Mouse (Mus musculus): ENCODE results near the gene Srsf1. TPM values are rescaled to one million over a fixed set of nuclear protein-coding genes. Genes with fewer than 3 reads are reported as not detected.

The Srsf1 gene
- polyA plus RNA-seq, 1 experiment from 2014 or later = 271 TPM

- Histone ChIP-seq H3K9ac (no peak overlapping the region), H3K4me2 (peak overlapping the region; percentile 64), H3K9me3 (no peaks in the 10 kb centered on the region), H3K4me3 (replicated peaks) (no peak overlapping the region), H3K27ac (no peak overlapping the region), H3K4me1 (peaks cover 24% of the 10 kb centered on the region), H3K36me3 (0 out of 2 replicates have a peak, but pooled peaks cover 6% of the 10 kb centered on the region), H3K27me3 (replicated peaks) (no peaks in the 10 kb centered on the region)
- WGBS = 75% methylated on average over 4 of the region's 4 CpGs
- ATAC-seq (ENCODE audit: insufficient read depth, low FRiP score, low read depth) = no peak
Measured at GRCm38 (mm10) chr11:88045878-88046277, 1.3 kb upstream of the Srsf1 start.

GRCm38 (mm10) chr11:88046323-88046937 lies 743 bp upstream of the Srsf1 start:
- Histone ChIP-seq H3K27ac (peak overlapping the region; percentile 99), H3K4me1 (peaks cover 24% of the 10 kb centered on the region), H3K4me3 (replicated peaks) (peak overlapping the region; percentile 97), H3K9ac (peak overlapping the region; percentile 19; the same call in 1 of the 2 replicates), H3K27me3 (replicated peaks) (no peaks in the 10 kb centered on the region), H3K9me3 (no peaks in the 10 kb centered on the region), H3K4me2 (peak overlapping the region; percentile 64), H3K36me3 (0 out of 2 replicates have a peak, but pooled peaks cover 6% of the 10 kb centered on the region)
- no peak for ATAC-seq (ENCODE audit: insufficient read depth, low FRiP score, low read depth)
- WGBS = 53% methylated on average over 17 of the region's 17 CpGs

DNA sequence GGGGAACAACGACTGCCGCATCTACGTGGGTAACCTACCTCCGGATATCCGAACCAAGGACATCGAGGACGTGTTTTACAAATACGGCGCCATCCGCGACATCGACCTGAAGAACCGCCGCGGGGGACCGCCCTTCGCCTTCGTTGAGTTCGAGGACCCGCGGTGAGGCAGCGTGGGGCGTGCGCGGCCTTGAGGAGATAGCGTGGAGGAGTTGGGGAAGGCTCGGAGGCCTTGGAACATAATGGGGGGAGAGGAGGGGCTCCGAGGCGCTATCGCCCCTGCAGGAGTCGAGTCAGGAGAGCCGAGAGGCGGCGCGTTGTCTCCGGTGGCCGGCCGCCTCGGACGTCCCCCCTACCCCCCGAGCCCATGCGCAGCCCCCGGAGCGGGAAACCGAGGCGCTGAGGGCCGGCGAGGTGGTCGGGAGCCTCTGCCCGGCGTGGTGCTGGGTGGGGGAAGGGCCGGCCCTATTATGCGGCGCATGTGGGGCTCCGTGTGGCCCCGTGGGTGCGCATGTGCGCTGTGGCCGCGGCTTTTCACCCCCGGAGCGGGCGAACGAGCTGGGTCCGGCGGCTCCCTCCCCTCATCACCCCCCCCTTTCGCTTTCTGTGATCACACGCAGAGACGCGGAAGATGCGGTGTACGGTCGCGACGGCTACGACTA lies 828 bp downstream of the Srsf1 start:
- peak; percentile 67 for ATAC-seq (ENCODE audit: insufficient read depth, low FRiP score, low read depth)
- peak overlapping the region; percentile 99 for H3K9ac ChIP-seq
- H3K4me1 ChIP-seq = peaks cover 24% of the 10 kb centered on the region
- peaks cover 9% of the 10 kb centered on the region; the same call in 1 of the 2 replicates for H3K36me3 ChIP-seq
- H3K27me3 ChIP-seq (replicated peaks) = no peaks in the 10 kb centered on the region
- peak overlapping the region; percentile 97 for H3K4me3 ChIP-seq (replicated peaks)
- under 1% methylated on average over 65 of the region's 76 CpGs for WGBS
- peak overlapping the region; percentile 68 for H3K4me2 ChIP-seq
- H3K27ac ChIP-seq = peak overlapping the region; percentile 99
- H3K9me3 ChIP-seq = no peaks in the 10 kb centered on the region

DNA sequence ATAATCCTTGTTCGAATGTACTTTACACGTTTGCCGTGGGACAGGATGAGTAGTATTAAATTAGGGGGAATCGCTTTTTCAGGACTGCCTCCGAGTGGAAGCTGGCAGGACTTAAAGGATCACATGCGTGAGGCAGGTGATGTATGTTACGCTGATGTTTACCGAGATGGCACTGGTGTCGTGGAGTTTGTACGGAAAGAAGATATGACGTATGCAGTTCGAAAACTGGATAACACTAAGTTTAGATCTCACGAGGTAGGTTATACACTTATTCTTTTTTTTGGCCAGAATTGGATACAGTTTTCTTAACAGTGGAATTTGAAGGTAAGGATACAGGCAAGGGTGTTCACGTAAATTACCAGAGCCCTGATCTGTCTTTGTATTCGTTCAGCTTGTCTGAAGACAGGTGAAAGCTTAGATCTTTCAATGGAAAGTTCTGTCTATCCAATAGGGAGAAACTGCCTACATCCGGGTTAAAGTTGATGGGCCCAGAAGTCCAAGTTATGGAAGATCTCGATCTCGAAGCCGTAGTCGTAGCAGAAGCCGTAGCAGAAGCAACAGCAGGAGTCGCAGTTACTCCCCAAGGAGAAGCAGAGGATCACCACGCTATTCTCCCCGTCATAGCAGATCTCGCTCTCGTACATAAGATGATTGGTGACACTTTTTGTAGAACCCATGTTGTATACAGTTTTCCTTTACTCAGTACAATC lies 1.9 kb downstream of the Srsf1 start:
- no peaks in the 10 kb centered on the region for H3K27me3 ChIP-seq (replicated peaks)
- H3K4me1 ChIP-seq = peaks cover 24% of the 10 kb centered on the region
- 12% methylated on average over 26 of the region's 26 CpGs for WGBS
- ATAC-seq (ENCODE audit: insufficient read depth, low FRiP score, low read depth) = no peak
- H3K36me3 ChIP-seq = peaks cover 12% of the 10 kb centered on the region; the same call in 1 of the 2 replicates
- H3K4me2 ChIP-seq = peak overlapping the region; percentile 68
- peak overlapping the region; percentile 99 for H3K27ac ChIP-seq
- peak overlapping the region; percentile 97 for H3K4me3 ChIP-seq (replicated peaks)
- no peaks in the 10 kb centered on the region for H3K9me3 ChIP-seq
- peak overlapping the region; percentile 99; the same call in 1 of the 2 replicates for H3K9ac ChIP-seq

- peaks cover 12% of the 10 kb centered on the region; the same call in 1 of the 2 replicates for H3K36me3 ChIP-seq
Measured at GRCm38 (mm10) chr11:88049732-88050131, 2.6 kb downstream of the Srsf1 start.

GRCm38 (mm10) chr11:88052638-88053037 lies 5.5 kb downstream of the Srsf1 start:
- Histone ChIP-seq H3K4me3 (replicated peaks) (no peak overlapping the region), H3K9me3 (no peaks in the 10 kb centered on the region), H3K27me3 (replicated peaks) (no peaks in the 10 kb centered on the region), H3K4me1 (peaks cover 14% of the 10 kb centered on the region; the same call in 1 of the 2 replicates), H3K27ac (no peak overlapping the region), H3K36me3 (peaks cover 12% of the 10 kb centered on the region; the same call in 1 of the 2 replicates), H3K4me2 (no peak overlapping the region), H3K9ac (no peak overlapping the region)
- no peak for ATAC-seq (ENCODE audit: insufficient read depth, low FRiP score, low read depth)
- 85% methylated on average over 4 of the region's 4 CpGs for WGBS

More at GRCm38 (mm10) chr11:88049732-88050131, 2.6 kb downstream of the Srsf1 start:
- Histone ChIP-seq H3K9me3 (no peaks in the 10 kb centered on the region), H3K27ac (no peak overlapping the region), H3K4me3 (replicated peaks) (peak overlapping the region; percentile 97; the same call in 1 of the 2 replicates), H3K27me3 (replicated peaks) (no peaks in the 10 kb centered on the region), H3K4me1 (peaks cover 24% of the 10 kb centered on the region), H3K9ac (no peak overlapping the region), H3K4me2 (peak overlapping the region; percentile 68)
- no peak for ATAC-seq (ENCODE audit: insufficient read depth, low FRiP score, low read depth)

DNA sequence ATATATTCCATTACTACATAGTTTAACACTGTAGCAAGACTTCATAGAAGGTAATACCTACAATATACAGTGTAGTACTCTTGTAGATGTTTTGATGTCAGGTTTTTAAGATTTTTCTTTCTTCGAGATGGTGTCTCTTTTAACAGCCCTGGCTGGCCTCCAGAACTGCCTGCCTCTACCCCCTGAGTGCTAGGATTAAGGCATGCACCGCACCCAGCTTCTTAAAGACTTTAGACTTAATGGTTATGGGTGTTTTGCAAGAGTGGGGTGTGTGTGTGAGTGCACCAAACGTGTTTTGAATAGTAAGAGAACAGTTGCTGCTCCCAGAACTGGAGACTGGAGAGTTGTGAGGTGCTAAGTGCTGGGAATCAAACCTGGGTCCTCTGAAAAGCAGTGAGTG lies 6.6 kb downstream of the Srsf1 start:
- 50% methylated on average over 3 of the region's 3 CpGs for WGBS
- no peaks in the 10 kb centered on the region for H3K27me3 ChIP-seq (replicated peaks)
- no peak overlapping the region for H3K27ac ChIP-seq
- ATAC-seq (ENCODE audit: insufficient read depth, low FRiP score, low read depth) = no peak
- H3K4me1 ChIP-seq = peaks cover 14% of the 10 kb centered on the region; the same call in 1 of the 2 replicates
- no peak overlapping the region for H3K9ac ChIP-seq
- H3K36me3 ChIP-seq = peaks cover 12% of the 10 kb centered on the region; the same call in 1 of the 2 replicates
- H3K9me3 ChIP-seq = no peaks in the 10 kb centered on the region
- no peak overlapping the region for H3K4me2 ChIP-seq
- no peak overlapping the region for H3K4me3 ChIP-seq (replicated peaks)

- Histone ChIP-seq H3K4me3 (replicated peaks) (no peak overlapping the region), H3K27ac (no peak overlapping the region), H3K4me1 (peaks cover 7% of the 10 kb centered on the region; the same call in 1 of the 2 replicates), H3K9me3 (no peaks in the 10 kb centered on the region), H3K9ac (no peak overlapping the region), H3K4me2 (no peak overlapping the region), H3K36me3 (peaks cover 12% of the 10 kb centered on the region; the same call in 1 of the 2 replicates), H3K27me3 (replicated peaks) (no peaks in the 10 kb centered on the region)
- WGBS = 70% methylated on average over 1 of the region's 1 CpGs
- no peak for ATAC-seq (ENCODE audit: insufficient read depth, low FRiP score, low read depth)
Measured at GRCm38 (mm10) chr11:88054589-88054988, 7.4 kb downstream of the Srsf1 start.

- WGBS = 72% methylated on average over 2 of the region's 2 CpGs
- no peak for ATAC-seq (ENCODE audit: insufficient read depth, low FRiP score, low read depth)
Measured at GRCm38 (mm10) chr11:88055777-88056176, 8.6 kb downstream of the Srsf1 start.

GRCm38 (mm10) chr11:88057788-88058187 lies 10.6 kb downstream of the Srsf1 start:
- no peaks in the 10 kb centered on the region for H3K27me3 ChIP-seq (replicated peaks)
- peaks cover 4% of the 10 kb centered on the region; the same call in 1 of the 2 replicates for H3K36me3 ChIP-seq
- no peaks in the 10 kb centered on the region for H3K9me3 ChIP-seq
- no peak overlapping the region for H3K9ac ChIP-seq
- H3K4me3 ChIP-seq (replicated peaks) = no peak overlapping the region
- H3K4me1 ChIP-seq = no peaks in the 10 kb centered on the region
- no peak for ATAC-seq (ENCODE audit: insufficient read depth, low FRiP score, low read depth)
- H3K4me2 ChIP-seq = no peak overlapping the region
- WGBS = 81% methylated on average over 2 of the region's 2 CpGs
- no peak overlapping the region for H3K27ac ChIP-seq

More at GRCm38 (mm10) chr11:88055777-88056176, 8.6 kb downstream of the Srsf1 start:
- H3K4me2 ChIP-seq = no peak overlapping the region
- no peak overlapping the region for H3K9ac ChIP-seq
- no peaks in the 10 kb centered on the region for H3K9me3 ChIP-seq
- no peaks in the 10 kb centered on the region for H3K27me3 ChIP-seq (replicated peaks)
- H3K27ac ChIP-seq = no peak overlapping the region
- peaks cover 7% of the 10 kb centered on the region; the same call in 1 of the 2 replicates for H3K36me3 ChIP-seq
- no peak overlapping the region for H3K4me3 ChIP-seq (replicated peaks)
- no peaks in the 10 kb centered on the region for H3K4me1 ChIP-seq

- H3K4me2 ChIP-seq = no peak overlapping the region
- no peaks in the 10 kb centered on the region for H3K27me3 ChIP-seq (replicated peaks)
- WGBS = 45% methylated on average over 2 of the region's 2 CpGs
- H3K9me3 ChIP-seq = no peaks in the 10 kb centered on the region
- H3K4me1 ChIP-seq = no peaks in the 10 kb centered on the region
- H3K36me3 ChIP-seq = no peaks in the 10 kb centered on the region
- ATAC-seq (ENCODE audit: insufficient read depth, low FRiP score, low read depth) = peak; percentile 75
- no peak overlapping the region for H3K9ac ChIP-seq
- H3K27ac ChIP-seq = no peak overlapping the region
- H3K4me3 ChIP-seq (replicated peaks) = no peak overlapping the region
Measured at GRCm38 (mm10) chr11:88059141-88059540, 12.0 kb downstream of the Srsf1 start.
